Mouse (Mus musculus) CD4-positive, CD25-positive, alpha-beta regulatory T cell, adult 2 months (primary cell): ENCODE results near the gene Kcnf1.
A peak's percentile ranks its signal among the peaks of the same experiment; 100 is the strongest.

ENCODE experiments used
- DNase-seq: peaks from one replicate; pipeline ENCODE4 v3.0.0-alpha.2; 2012; ENCODE audit warnings: low read depth, low spot score

Kcnf1 gene

GRCm38 (mm10) chr12:17176757-17177092 is at the start of gene Kcnf1:
Kcnf1 (minus strand) TSS chr12:17176888.
- DNase-seq: no peak

- DNase-seq: no peak
Observed at GRCm38 (mm10) chr12:17225012-17225411, 48.3 kb upstream of the Kcnf1 start.

- DNase-seq: no peak
Observed at GRCm38 (mm10) chr12:17223050-17223449, 46.4 kb upstream of the Kcnf1 start.

- DNase-seq: peak; percentile 64
Observed at GRCm38 (mm10) chr12:17221891-17222428, 45.3 kb upstream of the Kcnf1 start.

- no peak for DNase-seq
Observed at GRCm38 (mm10) chr12:17220631-17221030, 43.9 kb upstream of the Kcnf1 start.

- DNase-seq: no peak
Observed at GRCm38 (mm10) chr12:17219107-17219506, 42.4 kb upstream of the Kcnf1 start.

GRCm38 (mm10) chr12:17218390-17218789 is 41.7 kb upstream of the Kcnf1 start:
- no peak for DNase-seq

GRCm38 (mm10) chr12:17215751-17216150 is 39.1 kb upstream of the Kcnf1 start:
- DNase-seq: no peak

GRCm38 (mm10) chr12:17202492-17203322 is 26.0 kb upstream of the Kcnf1 start:
- DNase-seq: no peak

- no peak for DNase-seq
Observed at GRCm38 (mm10) chr12:17198621-17199020, 21.9 kb upstream of the Kcnf1 start.

- DNase-seq: no peak
Observed at GRCm38 (mm10) chr12:17194140-17194539, 17.5 kb upstream of the Kcnf1 start.

- DNase-seq: no peak
Observed at GRCm38 (mm10) chr12:17193311-17193710, 16.6 kb upstream of the Kcnf1 start.

- no peak for DNase-seq
Observed at GRCm38 (mm10) chr12:17192887-17193286, 16.2 kb upstream of the Kcnf1 start.

- no peak for DNase-seq
Observed at GRCm38 (mm10) chr12:17184303-17184775, 7.7 kb upstream of the Kcnf1 start.

GRCm38 (mm10) chr12:17183788-17184187 is 7.1 kb upstream of the Kcnf1 start:
- DNase-seq: no peak

GRCm38 (mm10) chr12:17176041-17176756 is 489 bp downstream of the Kcnf1 start:
- DNase-seq: peak; percentile 57

GRCm38 (mm10) chr12:17175531-17175951 is 1.1 kb downstream of the Kcnf1 start:
- DNase-seq: peak; percentile 13

GRCm38 (mm10) chr12:17175124-17175523 is 1.6 kb downstream of the Kcnf1 start:
- DNase-seq: no peak

- DNase-seq: no peak
Observed at GRCm38 (mm10) chr12:17174134-17174893, 2.4 kb downstream of the Kcnf1 start.

- DNase-seq: no peak
Observed at GRCm38 (mm10) chr12:17170406-17170805, 6.3 kb downstream of the Kcnf1 start.

- DNase-seq: no peak
Observed at GRCm38 (mm10) chr12:17166116-17166515, 10.6 kb downstream of the Kcnf1 start.

- no peak for DNase-seq
Observed at GRCm38 (mm10) chr12:17163996-17164395, 12.7 kb downstream of the Kcnf1 start.
